ENCODE assay signal across 8 mouse cellular contexts in the genomic region with DNA sequence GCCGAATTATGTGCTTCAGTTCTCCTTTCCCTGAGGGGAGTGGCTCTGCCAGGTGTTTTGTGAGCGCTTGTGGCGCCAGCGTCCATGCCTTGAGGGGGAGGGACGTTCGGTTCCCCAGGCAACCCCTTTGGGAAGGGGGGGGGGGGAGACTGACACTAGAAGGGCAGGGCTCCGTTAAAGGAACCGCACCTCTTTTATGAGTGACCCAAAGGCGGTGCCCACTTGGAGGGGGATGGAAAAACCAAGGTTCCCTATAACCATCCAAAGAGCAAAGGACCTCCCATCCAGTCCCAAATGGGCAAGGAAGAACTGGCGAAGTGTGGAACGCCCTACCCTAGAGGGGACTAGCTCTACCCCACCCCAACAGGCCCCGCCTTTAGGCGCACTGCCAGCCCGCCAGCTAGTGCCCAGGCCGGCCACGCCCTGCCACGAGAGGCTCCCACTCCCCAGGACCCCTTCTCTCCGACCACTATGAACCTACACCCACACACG. TPM values are rescaled to one million over a fixed set of nuclear protein-coding genes. Genes with fewer than 3 reads are reported as not detected.
DNase-seq lines count a peak whose midpoint lies in the region; ATAC-seq and TF ChIP-seq lines count a peak whose summit lies in the region.

No protein-coding gene starts in this region.

- WGBS in lung, embryonic 14.5 days = 11% methylated on average over 18 of the region's 19 CpGs
- 20% methylated on average over 17 of the region's 19 CpGs for WGBS in neural tube, embryonic 14.5 days

- peak; percentile 71 for ATAC-seq in lung, embryonic 14.5 days (ENCODE audit: insufficient read depth)
- peak; percentile 35 for ATAC-seq in neural tube, embryonic 14.5 days (ENCODE audit: low read depth)

- no peaks in the 10 kb centered on the region for H3K4me1 ChIP-seq in lung, embryonic 14.5 days (ENCODE audit: insufficient read depth)
- no peaks in the 10 kb centered on the region for H3K4me1 ChIP-seq in neural tube, embryonic 14.5 days (ENCODE audit: control insufficient read depth, insufficient read depth, low read length)

- peaks cover 16% of the 10 kb centered on the region for H3K36me3 ChIP-seq in lung, embryonic 14.5 days (ENCODE audit: insufficient read depth)
- no peaks in the 10 kb centered on the region for H3K36me3 ChIP-seq in neural tube, embryonic 14.5 days (ENCODE audit: control insufficient read depth, insufficient read depth, low read length)

- H3K4me2 ChIP-seq in lung, embryonic 14.5 days = peak overlapping the region; percentile 57
- peak overlapping the region; percentile 40 for H3K4me2 ChIP-seq in neural tube, embryonic 14.5 days (ENCODE audit: low read depth, low read length)

- no peaks in the 10 kb centered on the region for H3K27me3 ChIP-seq in lung, embryonic 14.5 days (ENCODE audit: insufficient read depth, low read length)
- H3K27me3 ChIP-seq in neural tube, embryonic 14.5 days (ENCODE audit: control insufficient read depth, insufficient read depth, low read length) = no peaks in the 10 kb centered on the region

- H3K27ac ChIP-seq in lung, embryonic 14.5 days (ENCODE audit: low read depth) = peak overlapping the region; percentile 81; the same call in 1 of the 2 replicates
- no peak overlapping the region for H3K27ac ChIP-seq in neural tube, embryonic 14.5 days (ENCODE audit: low read depth, low read length)

- no peak for TF ChIP-seq CTCF in lung, embryonic 14.5 days (IDR thresholded peaks at IDR 0.05; ENCODE audit: low read depth)

- DNase-seq in 416B (ENCODE audit: low read depth) (peak; percentile 82), NIH3T3 (ENCODE audit: low read depth) (peak; percentile 76)
- DNase-seq in embryo, embryonic 11 days = peak; percentile 60
- DNase-seq in heart, adult 8-10 months (ENCODE audit: low spot score) = peak; percentile 67
- DNase-seq in kidney, adult 18-20 months = peak; percentile 70
- peak; percentile 75 for DNase-seq in lung, embryonic 14.5 days
- DNase-seq in thymus, postnatal 25 days = peak; percentile 56

- no peaks in the 10 kb centered on the region for H3K9me3 ChIP-seq in lung, embryonic 14.5 days (ENCODE audit: low read depth, low read length)
- H3K9me3 ChIP-seq in neural tube, embryonic 14.5 days (ENCODE audit: control insufficient read depth, low read length) = no peaks in the 10 kb centered on the region

- peak overlapping the region; percentile 49 for H3K4me3 ChIP-seq in lung, embryonic 14.5 days (ENCODE audit: low read depth, low read length)
- peak overlapping the region; percentile 25; the same call in 1 of the 2 replicates for H3K4me3 ChIP-seq in neural tube, embryonic 14.5 days (ENCODE audit: low read depth, low read length)

- H3K9ac ChIP-seq in lung, embryonic 14.5 days = peak overlapping the region; percentile 62
- no peak overlapping the region for H3K9ac ChIP-seq in neural tube, embryonic 14.5 days (replicated peaks; ENCODE audit: low read depth, low read length)

RNA-seq across cellular contexts. Expression of a gene that starts 0.8 kb away (rescaled TPM):
- 10 to 100 TPM; 39.8 to 56.9 (median 51.1) TPM for total RNA-seq in heart, adult 8-10 months (2022)
- 185 and 188 TPM in 2 replicates for polyA plus RNA-seq in lung, embryonic 14.5 days (2014; fragmentation: Nextera tagmentation; extraction: Ambion mirVana)
- polyA plus RNA-seq in neural tube, embryonic 14.5 days (2014; fragmentation: Nextera tagmentation; extraction: Ambion mirVana) = 12.5 and 23.2 TPM in 2 replicates

RNA-seq across cellular contexts. Expression of a gene that starts 10.6 kb away (rescaled TPM):
- 10 to 100 TPM; 26.1 to 30.3 (median 28.8) TPM for total RNA-seq in heart, adult 8-10 months (2022)
- polyA plus RNA-seq in lung, embryonic 14.5 days (2014; fragmentation: Nextera tagmentation; extraction: Ambion mirVana) = 0.12 and 0.13 TPM in 2 replicates
- polyA plus RNA-seq in neural tube, embryonic 14.5 days (2014; fragmentation: Nextera tagmentation; extraction: Ambion mirVana) = 0.20 TPM in 1 of 2 replicates, not detected in the other

RNA-seq across cellular contexts. Expression of a gene that starts 13.4 kb away (rescaled TPM):
- total RNA-seq in heart, adult 8-10 months (2022) = 10 to 100 TPM; 18.8 to 22.2 (median 19.5) TPM
- 8.3 and 8.6 TPM in 2 replicates for polyA plus RNA-seq in lung, embryonic 14.5 days (2014; fragmentation: Nextera tagmentation; extraction: Ambion mirVana)
- polyA plus RNA-seq in neural tube, embryonic 14.5 days (2014; fragmentation: Nextera tagmentation; extraction: Ambion mirVana) = 1.3 and 2.0 TPM in 2 replicates

RNA-seq across cellular contexts. Expression of a gene that starts 26.5 kb away (rescaled TPM):
- total RNA-seq in heart, adult 8-10 months (2022) = 10 to 100 TPM; 18.3 to 21.9 (median 21.3) TPM
- 46.6 and 46.9 TPM in 2 replicates for polyA plus RNA-seq in lung, embryonic 14.5 days (2014; fragmentation: Nextera tagmentation; extraction: Ambion mirVana)
- polyA plus RNA-seq in neural tube, embryonic 14.5 days (2014; fragmentation: Nextera tagmentation; extraction: Ambion mirVana) = 50.0 and 55.7 TPM in 2 replicates

RNA-seq across cellular contexts. Expression of a gene that starts 32.2 kb away (rescaled TPM):
- total RNA-seq in heart, adult 8-10 months (2022) = 1 to 10 TPM; 2.9 to 5.4 (median 3.8) TPM
- 0.88 and 0.97 TPM in 2 replicates for polyA plus RNA-seq in lung, embryonic 14.5 days (2014; fragmentation: Nextera tagmentation; extraction: Ambion mirVana)
- polyA plus RNA-seq in neural tube, embryonic 14.5 days (2014; fragmentation: Nextera tagmentation; extraction: Ambion mirVana) = 81.4 and 149 TPM in 2 replicates
